Mouse (Mus musculus) lung, postnatal 14 days (tissue): Measurements from ENCODE around the gene Dnajb8.

Source experiments
- DNase-seq: peaks from one replicate; pipeline ENCODE4 v3.0.0; 2021

Dnajb8 gene

DNA sequence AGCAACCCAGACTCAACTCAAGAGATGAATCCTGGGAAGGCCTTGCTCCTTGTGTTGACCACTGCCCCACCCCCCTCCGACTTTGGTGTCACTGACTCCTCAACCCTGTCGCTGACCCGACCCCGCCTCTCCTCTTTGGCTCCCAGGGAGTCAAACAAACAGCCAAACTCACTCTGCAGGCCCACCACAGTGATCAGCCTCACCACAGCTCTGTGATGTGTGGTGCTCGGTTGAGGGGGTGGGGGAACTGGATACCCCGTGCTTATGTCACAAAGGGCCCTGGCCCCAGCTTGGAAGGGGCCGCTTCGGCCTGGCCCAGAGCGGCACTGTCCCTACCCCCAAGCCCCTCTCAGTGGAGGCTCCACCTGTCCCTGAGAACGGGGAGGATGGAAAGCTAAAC, at the start of gene Dnajb8:
Dnajb8 (plus strand) TSS at position 301 of the 400 bp plus-strand sequence.
- no peak for DNase-seq

DNA sequence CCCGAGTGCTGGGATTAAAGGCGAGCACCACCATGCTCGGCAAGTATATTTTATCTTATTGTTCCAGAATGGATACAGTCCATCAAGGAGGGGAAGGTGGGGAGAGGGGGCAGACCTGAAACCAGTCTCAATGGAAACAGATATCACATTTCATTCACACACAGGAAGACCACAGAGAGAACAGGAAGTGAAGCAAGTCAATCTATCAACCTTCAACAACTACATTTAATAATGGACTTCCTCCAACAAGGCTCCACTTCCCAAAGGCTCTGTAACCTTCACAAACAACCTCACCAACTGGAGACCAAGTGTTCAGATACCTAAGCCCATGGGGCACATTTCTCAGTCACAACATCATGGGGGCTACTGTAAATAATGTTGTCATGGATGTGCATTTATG, 47.9 kb upstream of the Dnajb8 start:
- DNase-seq: no peak

DNA sequence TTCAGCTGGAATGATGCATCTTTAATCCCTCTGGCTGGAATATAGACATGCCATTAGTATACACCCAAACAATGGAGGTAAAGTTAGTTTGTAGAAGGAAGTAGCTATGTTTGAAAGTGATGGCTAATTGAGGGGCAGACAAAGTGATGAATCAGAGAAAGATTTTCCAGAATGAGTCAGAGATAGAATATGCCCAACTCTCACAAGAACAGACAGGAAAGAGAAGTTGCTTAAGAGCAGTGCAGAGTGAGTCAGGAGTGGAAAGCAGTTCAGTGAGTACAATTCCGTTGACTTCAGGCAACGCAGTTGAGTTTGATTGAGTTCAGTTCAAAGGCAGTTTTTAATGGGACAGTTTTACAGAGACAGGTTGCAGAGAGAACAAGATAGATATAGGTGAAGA, 47.4 kb upstream of the Dnajb8 start:
- no peak for DNase-seq

DNA sequence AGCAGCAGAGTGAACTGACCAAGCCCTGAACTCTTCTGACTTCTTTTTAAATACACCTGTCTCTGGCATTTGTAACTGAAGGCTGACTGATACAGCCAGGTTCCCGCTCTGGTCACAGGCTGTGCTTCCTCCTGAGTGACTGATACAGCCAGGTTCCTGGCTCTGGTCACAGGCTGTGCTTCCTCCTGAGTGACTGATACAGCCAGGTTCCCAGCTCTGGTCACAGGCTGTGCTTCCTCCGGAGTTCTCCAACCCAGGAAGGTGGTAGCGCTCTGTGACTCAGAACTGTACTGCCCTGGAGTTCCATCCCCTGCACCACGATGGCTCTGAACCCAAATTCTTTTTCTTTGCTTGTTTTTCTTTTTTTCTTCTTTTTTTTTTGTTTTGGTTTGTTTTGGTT, 37.4 kb upstream of the Dnajb8 start:
- no peak for DNase-seq

DNA sequence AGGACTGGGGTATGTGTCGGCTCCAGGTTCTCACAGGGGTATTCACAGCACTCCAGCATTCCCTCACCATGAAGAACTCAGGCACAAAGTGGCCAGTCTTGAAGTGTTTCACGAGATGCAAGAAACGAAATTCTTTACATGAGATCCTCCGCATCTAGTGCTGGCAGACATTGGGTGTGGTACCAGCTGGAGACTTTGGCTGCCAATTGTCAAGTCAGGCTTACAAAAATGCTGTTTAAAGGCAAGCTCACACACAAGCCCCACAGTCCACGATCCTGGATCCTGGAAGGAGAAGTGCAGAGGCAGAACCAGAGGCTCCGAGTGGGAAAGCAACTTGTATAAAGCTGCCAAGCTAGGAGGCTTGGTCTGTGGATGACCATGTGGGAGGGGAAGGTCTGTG, 33.9 kb upstream of the Dnajb8 start:
- DNase-seq: no peak

DNA sequence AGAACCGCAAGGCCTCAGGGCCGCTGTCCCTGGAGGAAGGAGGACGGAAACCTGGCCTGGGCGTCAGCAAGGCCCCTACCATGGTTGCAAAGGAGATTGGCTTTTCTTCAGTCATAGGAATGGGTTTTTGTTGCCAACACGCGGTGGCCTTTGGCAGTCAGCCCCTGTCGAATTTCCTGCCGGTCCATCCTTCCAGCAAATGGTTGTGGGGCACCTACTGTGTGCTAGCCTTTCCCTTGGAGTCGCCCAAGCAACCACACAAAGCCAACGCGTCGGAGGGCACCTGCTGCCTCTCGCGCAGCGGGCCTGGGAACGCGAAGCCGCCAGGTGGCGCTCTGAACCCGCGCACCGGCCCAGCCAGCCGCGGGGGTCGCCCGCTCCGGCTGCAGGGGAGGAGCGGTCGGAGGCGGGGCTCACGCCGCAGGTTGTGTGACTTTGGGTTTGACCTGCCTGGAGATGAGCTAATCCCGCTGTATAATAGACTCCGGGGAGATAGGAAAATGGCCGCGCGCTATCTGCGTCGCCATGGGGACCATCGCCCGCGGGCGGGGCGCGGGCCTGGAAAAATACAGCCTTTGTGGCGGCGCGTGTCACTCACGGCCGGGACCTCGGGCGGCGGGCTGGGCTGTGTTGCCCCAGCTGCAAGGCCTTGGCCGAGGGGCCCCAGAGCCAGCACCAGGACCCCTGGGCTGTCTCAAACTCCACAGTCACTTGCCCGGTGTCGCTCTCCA, 32.6 kb upstream of the Dnajb8 start:
- DNase-seq: peak; percentile 81

DNA sequence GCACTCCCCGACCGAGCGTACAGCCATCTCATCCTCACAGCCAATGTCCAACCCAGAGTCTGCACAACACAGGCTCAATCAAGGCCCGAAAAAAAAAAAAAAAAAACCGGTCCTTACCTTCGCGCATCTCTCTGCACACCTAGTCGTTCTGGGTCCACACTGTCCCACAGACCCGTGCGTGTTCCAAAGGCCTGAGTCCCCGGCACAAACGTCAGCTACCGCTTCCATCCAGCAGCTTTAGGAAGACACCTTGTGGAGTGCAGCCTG, 32.1 kb upstream of the Dnajb8 start:
- no peak for DNase-seq

DNA sequence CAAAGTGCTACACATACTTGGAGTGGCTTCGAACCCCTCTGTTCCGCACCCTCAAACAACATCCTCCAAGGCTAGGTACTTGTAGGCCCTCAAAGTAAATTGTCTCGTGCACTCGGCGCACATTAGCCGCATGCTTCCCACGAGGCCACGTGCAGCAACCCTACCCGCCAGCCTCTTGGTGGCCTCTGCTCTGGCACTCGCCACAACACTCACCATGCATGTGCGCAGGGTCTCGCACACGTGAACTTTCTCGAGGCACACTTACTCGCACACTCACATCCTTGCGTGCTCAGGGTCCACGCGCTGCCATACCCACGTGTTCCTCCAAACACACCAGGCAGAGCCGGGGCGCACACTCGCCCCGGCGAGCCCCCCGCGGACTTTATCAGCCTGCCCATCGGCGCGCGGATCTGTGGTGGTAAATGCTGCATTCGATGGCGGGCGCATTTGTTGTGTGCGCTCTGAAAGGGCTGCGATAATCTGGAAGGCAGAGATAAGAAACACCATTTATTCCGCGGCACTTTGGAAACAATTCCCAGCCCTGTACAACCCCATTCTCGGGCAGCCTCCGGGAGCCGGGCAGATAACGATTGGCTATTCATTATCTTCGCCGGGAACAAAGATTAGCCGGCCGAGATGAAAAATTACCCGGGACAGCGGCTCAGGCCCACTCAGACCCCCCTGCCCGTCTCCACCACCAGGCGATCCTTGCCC, 31.6 kb upstream of the Dnajb8 start:
- DNase-seq: peak; percentile 52

DNA sequence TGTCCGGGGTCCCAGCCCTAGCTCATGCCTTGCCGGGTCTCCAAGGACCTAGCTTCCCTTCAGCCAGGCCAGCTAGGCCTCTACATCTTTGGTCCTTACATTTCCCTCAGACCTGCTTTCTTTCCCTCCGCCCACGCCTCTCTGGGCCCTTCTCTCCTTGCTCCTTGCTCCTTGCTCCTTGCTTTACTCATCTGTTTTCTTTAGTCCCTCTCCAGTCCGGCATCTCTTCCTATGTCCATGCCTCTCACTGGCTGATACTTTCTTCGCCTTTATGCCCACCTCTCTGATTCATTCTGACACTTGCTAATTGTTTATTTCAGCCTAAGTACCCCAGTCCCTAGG, 31.1 kb upstream of the Dnajb8 start:
- no peak for DNase-seq

DNA sequence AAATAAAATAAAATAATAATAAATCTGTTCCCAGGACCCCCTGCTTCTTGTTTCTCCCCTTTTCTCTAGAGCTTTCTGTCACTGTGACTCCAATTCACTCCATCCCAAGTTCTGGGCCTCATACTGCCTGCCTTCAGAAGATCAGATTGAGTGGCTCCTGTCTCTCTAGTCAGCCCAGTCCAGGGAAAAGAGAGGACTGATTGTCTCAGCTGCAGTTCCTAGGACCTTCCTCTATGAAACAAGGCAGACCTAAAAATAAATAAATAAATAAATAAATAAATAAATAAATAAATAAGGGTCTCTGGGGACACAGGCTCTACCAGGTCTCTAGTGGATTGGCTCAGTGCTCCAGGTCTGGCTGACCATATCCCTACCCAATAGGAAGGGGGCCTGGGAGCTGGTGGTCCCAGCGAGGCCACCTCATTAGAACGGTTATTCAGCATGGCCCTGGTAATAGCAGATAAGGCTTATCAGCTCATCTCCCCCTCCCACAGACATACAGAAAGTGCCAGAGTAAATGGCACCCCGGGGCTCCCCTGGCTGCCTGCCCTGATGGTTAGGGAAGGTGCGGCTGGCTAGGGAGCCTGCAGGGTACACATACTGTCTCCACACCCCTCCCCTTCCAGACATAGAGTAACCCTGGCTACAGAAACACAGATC, 30.5 kb upstream of the Dnajb8 start:
- no peak for DNase-seq

DNA sequence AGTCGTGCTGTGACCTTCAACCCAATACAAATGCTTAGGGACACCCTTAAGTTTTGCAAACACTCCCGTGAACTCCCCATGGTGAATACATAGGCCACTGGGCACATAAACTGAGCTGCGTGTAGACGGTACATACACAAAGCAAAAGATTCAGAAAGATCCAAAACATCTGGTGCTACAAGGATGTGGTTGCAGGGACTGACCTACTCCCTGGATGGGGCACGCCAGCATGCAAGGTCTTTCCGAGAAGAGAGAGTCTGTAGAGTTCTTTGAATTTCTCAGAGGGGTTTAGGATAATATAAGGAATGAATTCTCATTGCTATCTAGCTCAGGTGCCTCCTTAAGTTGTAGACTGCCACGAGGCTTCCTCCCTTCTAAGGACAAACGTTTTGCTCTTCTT, 29.3 kb upstream of the Dnajb8 start:
- DNase-seq: no peak

DNA sequence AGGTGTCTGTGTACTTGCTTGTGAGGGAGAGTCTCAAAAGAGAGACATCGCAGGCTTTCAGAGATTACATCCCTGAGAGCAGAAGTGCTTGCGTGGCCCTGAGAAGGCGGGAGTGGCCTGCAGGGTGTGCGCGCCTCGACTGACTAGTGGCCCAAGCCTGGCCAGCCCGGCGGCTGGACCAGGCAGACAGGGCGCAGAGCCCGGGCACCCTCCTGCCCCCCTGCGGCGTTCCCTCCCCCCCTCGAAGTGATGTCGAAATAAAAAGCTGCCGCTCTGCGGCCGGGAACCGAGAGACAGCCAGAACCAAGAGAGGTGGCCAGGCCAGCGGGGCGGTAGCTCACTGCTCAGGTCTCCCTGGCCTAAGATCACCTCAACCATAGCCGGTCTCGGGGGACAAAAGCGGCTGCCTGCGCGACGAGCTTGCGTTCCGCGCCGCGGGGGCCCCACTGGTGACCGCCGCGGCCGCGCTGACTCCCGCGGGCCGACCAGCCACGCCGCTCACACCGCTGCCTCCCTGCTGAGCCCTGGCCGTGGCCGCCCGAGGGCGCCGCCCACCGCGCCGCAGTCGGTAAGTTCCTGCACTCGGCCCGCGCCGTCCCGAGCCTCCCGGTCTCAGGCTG, 28.5 kb upstream of the Dnajb8 start, which contains the start of gene Gata2:
Gata2 (plus strand) TSS at position 459 of the 620 bp plus-strand sequence.
- peak; percentile 37 for DNase-seq

DNA sequence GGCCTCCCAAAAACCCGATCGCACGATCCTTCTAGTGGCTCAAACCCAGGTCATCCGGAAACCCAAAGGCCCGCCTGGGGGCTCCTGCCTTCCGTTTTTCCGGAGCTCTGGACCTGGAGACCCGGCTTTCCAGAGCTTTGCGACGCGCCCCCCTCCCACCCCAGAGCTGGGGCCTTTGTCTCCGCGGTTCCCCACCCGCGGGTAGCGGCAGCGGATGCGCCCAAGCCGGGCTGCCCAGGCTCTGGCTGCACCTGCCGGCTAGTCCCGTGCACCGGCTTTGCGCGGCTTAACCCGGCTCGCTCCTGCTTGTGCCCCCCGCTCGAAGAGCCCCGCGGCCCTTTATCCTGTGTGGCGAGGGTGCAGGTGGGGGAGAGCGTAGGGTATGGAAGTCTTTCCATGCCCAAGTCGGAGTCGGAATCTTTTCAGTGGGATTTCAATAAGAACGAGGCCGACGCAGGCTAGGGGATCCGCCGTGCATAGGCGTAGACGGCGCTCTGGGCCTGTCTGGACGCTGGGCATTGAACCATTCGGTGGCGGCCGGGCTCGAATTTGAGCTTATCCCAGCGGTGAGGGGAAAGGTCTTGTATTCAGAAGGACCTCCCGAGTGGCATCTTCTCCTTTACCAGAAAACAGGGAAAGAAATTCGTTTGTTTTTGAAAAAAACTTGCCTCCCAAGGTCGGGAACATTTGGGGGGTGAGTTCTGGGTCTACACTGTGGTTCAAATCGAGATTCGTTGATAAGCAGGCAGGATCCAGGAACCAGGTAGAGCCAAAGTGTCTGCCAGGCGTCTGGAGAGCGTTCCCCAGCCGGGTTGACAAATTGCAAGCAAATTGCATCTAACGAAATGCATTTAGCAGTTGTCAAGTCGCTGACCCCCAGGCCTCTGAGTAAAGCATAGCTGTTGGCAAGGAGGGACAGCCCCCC, 27.8 kb upstream of the Dnajb8 start:
- DNase-seq: peak; percentile 10

DNA sequence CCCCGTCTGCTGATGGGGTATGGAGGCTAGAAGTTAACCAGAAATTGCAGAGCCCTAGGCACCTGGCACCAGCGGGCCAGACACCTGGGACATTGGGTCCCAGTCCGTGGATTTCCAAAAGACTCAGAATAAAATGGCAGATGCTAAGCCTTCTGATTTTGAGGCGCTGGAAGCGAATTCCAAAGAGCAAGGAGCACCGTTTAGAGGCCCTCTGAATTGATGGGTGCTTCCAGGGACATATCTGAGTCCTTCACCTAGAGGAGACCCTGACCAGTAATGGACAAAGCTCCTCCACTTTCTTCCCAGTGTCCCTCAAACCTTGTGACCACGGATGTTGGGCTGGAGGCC, 27.1 kb upstream of the Dnajb8 start:
- DNase-seq: no peak

DNA sequence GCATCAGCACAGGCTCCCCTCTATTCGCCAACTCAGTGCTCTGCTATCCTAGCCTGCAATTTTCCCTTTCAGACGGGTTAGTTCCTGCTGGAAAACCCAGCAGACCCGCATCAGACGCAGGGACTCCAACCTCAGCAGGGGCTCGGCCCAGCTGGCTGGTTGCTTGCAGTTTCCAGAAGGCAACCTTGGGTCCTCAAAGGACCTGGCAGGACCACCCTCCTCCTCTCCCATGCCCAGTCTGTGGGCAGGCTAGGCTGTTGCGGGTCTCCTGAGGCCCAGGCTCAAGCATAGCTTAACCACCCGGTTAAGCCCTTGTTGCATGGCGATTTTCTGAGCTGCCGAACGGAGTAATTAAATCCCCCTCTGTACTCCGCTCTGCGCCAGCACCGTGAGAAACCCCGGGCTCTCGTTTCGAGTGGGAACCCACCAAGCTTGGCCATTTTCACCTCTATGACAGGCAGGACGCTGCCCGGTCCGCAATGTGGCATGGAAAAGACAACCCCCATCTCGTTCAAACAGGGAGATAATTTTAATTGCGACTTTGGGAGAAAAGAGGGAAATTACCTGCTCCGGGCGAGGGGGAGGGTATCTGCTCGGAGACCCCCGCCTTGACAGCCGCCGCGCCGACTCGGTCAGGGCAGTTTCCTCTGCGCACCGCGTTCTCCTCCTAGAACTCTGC, 25.9 kb upstream of the Dnajb8 start:
- no peak for DNase-seq

DNA sequence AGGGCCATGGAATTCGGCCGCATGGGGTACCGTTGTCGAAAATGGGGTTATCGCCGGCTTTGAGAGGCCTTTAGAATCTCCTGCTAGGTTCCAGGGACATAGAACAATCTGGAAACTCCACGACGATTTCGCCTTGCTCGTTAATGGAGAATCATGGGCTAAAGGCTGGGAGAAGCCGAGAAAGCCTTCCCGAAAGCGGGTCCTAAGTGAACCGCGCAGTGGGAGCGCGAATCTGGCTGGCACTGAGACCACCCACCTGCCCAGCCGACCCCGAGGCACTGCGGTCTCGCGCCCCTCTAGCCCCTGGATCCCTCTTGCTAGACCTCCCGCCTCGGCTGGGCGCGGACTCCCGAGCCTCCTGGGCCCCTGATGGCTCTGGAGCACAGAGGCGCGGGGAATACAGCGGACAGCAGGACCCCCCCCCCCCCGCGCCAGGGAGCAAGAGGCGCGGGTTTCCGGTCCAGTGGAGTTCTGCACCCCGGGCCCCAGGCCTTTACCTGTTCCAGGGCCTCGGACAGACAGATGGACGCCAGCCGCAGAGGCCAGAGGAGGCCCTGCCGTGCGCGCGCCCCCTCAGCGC, 25.2 kb upstream of the Dnajb8 start:
- no peak for DNase-seq

DNA sequence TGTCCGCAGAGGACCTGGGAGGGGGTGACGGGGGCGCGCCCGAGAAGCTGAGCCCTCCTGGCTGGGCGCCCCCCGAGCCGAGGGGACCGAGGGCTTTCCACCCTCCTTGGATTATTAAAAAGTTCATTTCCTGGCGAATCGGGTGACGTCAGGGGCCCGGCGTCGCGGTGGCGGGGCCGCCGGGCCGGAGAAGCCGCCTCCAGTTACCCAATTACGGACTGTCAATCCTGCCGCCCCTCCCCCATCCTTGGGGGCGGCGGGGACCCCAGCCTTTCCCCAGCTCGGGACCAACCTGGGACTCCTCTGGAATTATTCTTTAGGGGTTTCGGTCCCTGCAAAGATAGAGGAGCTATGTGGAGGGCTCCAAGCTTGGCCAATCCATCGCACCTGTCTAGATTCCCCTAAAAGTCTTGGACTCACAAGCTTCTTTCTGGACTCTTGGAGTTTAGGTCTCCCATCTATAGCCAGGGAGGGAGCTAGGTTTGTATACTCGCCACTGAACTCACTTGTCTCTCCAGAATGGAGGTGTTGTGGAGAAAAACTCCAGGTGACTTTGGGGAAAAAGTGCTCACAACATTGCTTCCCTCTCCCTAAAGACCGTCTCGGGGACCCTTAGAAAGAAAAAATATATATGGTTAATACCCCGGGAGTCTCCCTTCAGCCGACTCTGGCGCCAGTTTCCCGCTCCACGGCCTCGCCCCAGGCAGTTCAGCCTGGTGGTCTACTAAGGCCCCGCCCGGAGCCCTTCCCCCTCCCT, 24.6 kb upstream of the Dnajb8 start:
- DNase-seq: peak; percentile 69

DNA sequence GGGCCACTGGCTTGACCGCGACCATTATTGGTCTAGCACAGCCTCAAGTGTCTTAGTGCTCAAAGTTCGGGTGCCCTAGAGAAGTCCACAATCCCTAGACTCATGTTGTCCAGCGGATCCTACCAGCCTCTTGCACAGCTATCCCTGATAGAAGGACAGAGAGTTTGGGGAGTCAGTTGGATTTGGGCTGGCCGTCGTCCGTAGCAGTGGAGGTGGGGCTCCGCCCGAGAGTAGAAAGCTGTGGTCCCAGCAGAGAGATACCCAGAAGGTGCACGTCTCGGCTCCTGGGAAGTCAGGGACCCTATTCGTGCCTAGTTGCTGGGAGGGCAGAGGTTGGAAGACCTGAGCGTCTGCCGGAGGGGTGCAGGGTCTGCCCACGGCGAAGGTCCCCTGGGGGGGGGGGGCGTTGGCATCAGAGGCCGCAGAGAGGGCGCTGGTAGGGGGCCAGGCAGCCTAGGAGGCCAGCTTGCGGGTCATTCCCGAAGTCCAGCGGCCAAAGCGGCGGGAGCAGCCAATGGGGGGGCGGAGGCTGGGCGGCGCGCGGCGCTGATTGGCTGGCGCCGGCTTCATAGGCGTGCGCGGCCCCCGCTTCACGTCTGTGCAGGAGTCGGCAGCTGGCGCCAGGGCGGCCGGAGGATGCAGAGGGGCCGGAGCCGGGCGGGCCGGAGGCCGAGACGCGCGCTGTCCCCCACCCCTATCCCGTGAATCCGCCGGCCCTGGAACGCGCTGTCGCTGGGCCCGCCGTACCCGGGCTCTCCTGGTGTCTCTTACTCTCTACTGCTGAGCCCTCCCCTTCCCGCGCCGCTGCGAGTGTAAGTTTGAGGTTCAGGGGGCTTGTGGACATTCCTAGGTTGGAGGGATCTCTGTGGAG, 23.8 kb upstream of the Dnajb8 start:
- DNase-seq: peak; percentile 89

DNA sequence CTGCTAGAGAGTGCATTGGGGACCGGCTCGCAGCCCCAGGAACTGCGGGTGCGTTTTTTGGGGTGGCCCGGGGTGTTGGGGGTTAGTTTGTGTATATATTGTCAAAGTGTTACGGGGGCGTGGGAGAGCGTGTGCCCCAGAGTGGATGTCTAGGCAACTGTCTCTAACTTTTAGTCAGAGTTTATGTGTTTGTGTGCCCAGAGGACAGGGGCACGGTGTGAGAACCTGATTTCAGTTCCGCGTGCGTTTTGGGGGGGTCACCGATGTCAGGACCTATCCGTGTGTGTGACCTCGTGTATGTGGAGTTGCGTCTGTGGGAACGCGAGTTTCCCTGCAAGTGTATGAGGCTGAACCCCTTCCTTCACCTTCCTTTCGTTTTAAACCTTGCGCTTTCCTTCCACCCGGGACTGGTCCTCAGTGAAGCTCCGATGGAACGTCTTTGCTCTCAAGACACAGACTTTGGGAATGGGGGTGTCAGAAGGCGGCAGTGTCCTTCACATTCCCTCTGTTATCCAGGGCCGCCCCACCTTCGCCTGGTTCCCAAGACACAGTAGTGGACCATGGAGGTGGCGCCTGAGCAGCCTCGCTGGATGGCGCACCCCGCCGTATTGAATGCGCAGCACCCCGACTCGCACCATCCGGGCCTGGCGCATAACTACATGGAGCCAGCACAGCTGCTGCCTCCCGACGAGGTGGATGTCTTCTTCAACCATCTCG, 22.9 kb upstream of the Dnajb8 start:
- DNase-seq: peak; percentile 26
